Mouse (Mus musculus): ENCODE data around the gene Rab5if. TPM values are rescaled to one million over a fixed set of nuclear protein-coding genes. Genes with fewer than 3 reads are reported as not detected.
"Not testable (repeated sequence)": the region's sequence is repeated elsewhere in the genome, so short reads cannot be mapped to it uniquely, and the experiment has no call there.

Rab5if gene
- total RNA-seq, 2 experiments from 2014 or later, result 75.1 to 77.1 TPM

DNA sequence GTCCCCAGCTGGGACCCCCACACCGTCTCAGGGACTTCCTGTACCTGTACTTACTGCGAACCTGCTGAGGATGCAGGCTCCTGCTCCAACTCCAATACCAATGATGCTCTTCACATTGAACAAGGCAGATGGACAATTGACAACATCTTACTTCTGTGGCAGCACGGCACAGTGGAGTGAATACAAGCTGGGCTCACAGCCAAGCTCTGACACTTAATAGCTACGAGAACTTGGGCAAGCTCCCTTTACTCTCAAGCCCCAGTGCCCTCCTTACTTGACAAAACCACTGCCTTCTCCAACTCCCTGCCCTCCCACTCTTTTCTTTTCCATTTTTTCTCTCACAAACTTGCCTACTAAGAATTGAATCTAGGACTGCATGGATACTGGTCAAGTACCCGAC, 50.3 kb downstream of the Rab5if start:
- no peak for DNase-seq
- intact Hi-C loops (cut with DNase I; ENCODE audit: low total_unique reads), result no loop called here

DNA sequence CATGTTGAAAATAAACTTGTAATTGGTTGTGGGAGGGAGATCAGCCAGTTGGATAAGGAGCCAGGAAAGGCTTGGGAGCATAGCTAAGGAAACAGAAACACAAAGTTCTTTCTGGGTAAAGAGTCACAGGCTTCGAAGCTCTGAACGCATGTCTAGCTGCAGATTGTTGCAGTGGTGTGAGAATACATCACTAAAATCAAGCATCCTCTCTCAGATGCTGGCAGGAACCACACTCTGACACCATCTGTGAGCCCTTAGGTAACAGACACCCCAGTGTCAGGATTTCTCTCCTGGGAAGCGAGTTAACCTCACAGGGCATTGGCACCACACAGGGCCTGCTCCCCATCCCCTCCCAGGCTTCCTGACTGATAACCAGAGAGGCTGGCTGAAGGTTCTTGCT, 52.6 kb downstream of the Rab5if start:
- no peak for DNase-seq
- intact Hi-C loops (cut with DNase I; ENCODE audit: low total_unique reads), result loop anchor here (2.0 kb wide), 1 partner anchor 33 kb away; no protein-coding TSS in a partner anchor

DNA sequence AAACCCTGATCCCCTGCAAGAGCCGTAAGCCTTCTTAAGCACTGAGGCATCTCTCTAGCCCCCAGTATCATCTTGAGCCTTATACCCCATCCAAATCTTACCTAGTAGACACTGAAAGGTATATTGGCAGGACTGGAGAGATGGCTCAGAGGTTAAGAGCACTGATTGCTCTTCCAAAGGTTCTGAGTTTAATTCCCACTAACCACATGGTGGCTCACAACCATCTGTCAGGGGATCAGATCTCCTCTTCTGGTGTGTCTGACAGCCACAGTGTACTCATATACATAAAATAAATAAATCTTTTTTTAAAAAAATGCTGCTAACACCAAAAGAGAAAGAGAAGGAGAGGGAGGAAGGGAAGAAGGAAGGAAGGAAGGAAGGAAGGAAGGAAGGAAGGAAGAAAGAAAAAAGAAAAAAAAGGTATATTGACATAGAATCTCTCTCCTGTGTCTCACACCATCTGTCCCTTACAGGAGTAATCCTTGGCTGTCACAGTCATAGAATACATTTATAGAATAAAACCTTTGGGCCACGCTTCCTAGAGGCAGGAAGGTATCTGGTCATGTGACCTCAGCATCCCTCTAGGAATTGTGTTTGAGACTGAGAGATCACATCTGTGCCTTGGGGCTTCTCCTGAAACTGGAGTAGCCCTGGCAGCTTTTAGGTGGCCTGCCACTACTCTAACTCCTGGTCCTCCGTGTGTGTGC, 53.6 kb downstream of the Rab5if start:
- DNase-seq, result no peak
- intact Hi-C loops (cut with DNase I; ENCODE audit: low total_unique reads), result no loop called here

DNA sequence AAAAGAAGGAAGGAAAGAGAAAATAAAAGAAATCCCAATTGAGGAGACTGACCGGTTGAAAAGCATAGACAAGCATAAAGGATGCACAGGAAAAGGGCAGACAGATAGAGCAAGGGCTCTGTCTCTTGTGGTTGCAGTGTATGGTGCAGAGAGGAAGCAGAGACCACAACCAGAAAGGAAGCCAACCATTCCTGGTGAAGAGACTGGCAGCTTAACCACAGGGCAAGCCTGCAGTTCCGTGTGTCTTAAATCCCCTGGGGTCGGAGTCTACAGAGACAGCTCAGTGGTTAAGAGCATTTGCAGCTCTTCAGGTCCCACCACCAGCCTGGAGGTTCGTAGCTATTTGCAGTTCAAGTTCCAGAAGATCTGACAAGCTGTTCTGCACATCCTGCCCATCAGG, 55.6 kb downstream of the Rab5if start:
- no peak for DNase-seq
- intact Hi-C loops (cut with DNase I; ENCODE audit: low total_unique reads), result no loop called here

DNA sequence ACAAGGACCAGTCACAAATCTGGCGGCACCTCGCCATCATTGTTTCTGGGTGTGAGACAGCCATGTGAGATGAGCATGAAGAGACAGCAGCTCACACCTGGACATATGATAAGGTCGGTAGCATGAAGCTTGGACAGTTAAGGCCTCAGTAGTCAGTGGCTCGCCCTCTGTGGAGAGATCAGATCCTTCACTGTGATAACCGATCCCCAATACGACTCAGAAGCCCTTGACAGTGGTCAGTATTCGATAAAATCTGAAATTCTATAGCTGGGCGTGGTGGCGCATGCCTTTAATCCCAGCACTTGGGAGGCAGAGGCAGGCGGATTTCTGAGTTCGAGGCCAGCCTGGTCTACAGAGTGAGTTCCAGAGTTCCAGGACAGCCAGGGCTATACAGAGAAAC, 56.3 kb downstream of the Rab5if start:
- DNase-seq; intact Hi-C loops (cut with DNase I; ENCODE audit: low total_unique reads): not testable (repeated sequence)

DNA sequence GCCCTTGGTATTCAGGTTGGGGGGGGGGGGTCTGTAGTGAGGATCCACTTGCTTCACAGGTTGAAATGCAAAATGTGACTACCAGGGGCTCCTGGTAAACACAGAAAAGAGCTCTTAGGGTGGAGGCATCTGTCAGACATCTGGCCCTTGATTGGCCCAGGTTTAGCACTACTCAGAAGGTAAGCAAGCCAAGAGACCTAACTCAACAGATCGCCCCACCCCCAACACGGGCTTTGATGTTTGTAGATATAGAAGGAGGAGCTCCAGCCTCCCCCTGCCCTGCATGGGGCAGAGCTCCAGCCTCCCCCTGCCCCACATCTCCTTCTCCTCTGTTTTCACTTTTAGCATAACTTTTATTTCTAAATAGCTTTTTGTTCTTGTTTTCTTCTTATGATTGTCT, 56.9 kb downstream of the Rab5if start:
- no peak for DNase-seq
- intact Hi-C loops (cut with DNase I; ENCODE audit: low total_unique reads), result no loop called here

DNA sequence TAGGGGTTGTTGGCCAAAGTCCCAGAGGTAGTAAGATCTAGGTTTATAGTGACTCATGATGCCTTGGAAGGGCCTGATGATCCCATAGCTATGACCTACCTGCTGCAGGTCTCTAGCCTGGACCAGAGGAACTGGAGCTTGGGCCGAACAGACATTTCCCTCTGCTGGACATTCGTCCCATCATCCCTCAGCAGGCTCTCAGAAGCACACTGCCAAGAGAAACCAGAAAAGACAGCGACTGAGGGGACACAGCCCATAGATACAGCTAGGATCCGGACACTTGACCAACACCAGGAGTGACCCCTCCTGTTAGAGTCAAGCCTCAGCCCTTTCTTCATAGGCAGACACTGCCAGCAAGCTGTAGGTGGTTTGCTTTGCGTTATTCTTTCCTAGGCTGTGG, 60.1 kb downstream of the Rab5if start:
- no peak for DNase-seq
- intact Hi-C loops (cut with DNase I; ENCODE audit: low total_unique reads), result no loop called here

Other genes with a start within 250 kb of the Rab5if start
- gene Dlgap4, start 249.4 kb upstream of the Rab5if start, total RNA-seq (2021), result 10 to 100 TPM; 54.6 to 77.3 TPM
- gene Myl9, start 87.7 kb upstream of the Rab5if start, total RNA-seq (2021), result 100 to 1,000 TPM; 165 to 224 TPM
- 1 to 10 TPM; 2.9 to 3.1 TPM for gene Tgif2, start 23.1 kb upstream of the Rab5if start, total RNA-seq (2021)
- gene 4930518I15Rik, start 5.2 kb upstream of the Rab5if start, total RNA-seq (2021), result under 1 TPM; 0.35 to 0.44 TPM
- gene Sla2, start 24.1 kb downstream of the Rab5if start, total RNA-seq (2021), result not detected
- 10 to 100 TPM; 23.3 to 25.2 TPM for gene Ndrg3, start 128.9 kb downstream of the Rab5if start, total RNA-seq (2021)
- 1 to 10 TPM; 2.7 to 3.5 TPM for gene Dsn1, start 144.0 kb downstream of the Rab5if start, total RNA-seq (2021)
- 10 to 100 TPM; 11.1 to 12.2 TPM for gene Soga1, start 216.1 kb downstream of the Rab5if start, total RNA-seq (2021)
- not detected for gene Tldc2, start 223.9 kb downstream of the Rab5if start, total RNA-seq (2021)